Mouse (Mus musculus) cortical plate, adult 2 months (tissue): Measurements from ENCODE around the gene Msi2.

Experiments used
- CTCF ChIP-seq: fragments of 200-500 bp; IDR thresholded peaks from 2 replicates; pipeline ENCODE4 v1.5.1; 2011; ENCODE audit warnings: mild to moderate bottlenecking, control low read depth, low read length; ENCODE audit not compliant: insufficient read depth; ENCODE audit errors: extremely low read depth
- POLR2A ChIP-seq: fragments of 200-500 bp; IDR thresholded peaks from 2 replicates; pipeline ENCODE4 v1.6.1; 2011; ENCODE audit warnings: mild to moderate bottlenecking, low read length, control low read depth; ENCODE audit not compliant: insufficient read depth; ENCODE audit errors: extremely low read depth

DNA sequence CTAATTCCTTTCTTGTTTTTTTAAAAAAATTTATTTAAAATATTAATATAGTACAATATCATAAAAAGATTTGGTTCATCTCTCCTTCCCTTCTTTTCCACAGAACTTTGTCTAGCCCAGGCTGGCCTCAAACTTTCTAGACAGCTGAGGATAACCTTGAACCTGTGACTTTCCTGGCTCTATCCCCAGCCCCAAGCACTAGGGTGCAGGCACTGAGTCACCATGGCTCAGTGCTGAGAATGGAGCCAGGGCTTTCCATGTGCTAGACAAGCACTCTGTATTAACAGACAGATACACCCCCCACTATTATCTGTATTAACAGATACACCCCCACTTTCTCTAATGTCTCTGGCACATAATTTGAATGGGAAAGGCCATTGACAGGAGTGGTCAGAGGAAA lies 249.3 kb downstream of the Msi2 start:
- TF ChIP-seq CTCF (no peak), POLR2A (no peak)
